Mouse (Mus musculus) limb, embryonic 10.5 days (tissue): ENCODE data around the gene Ankrd13b. TPM values are rescaled to one million over a fixed set of nuclear protein-coding genes. Genes with fewer than 3 reads are reported as not detected.

Experiments
- DNase-seq: peaks from one replicate; pipeline ENCODE4 v3.0.0-alpha.2; 2017; ENCODE audit warnings: low spot score
- H3K27ac ChIP-seq: fragments of 300-500 bp; sonication (generic); 2 replicates; pipeline ENCODE4 v1.5.1; 2016; ENCODE audit warnings: mild to moderate bottlenecking
- H3K27me3 ChIP-seq: fragments of 300-500 bp; sonication (generic); 2 replicates; pipeline ENCODE4 v1.6.1; 2016; ENCODE audit warnings: low read depth, mild to moderate bottlenecking; ENCODE audit not compliant: poor library complexity, severe bottlenecking
- H3K36me3 ChIP-seq: fragments of 300-500 bp; sonication (generic); 2 replicates; pipeline ENCODE4 v1.6.1; 2016; ENCODE audit warnings: mild to moderate bottlenecking, moderate library complexity
- H3K4me1 ChIP-seq: fragments of 300-500 bp; sonication (generic); 2 replicates; pipeline ENCODE4 v1.6.1; 2016
- H3K4me3 ChIP-seq: fragments of 300-500 bp; sonication (generic); 2 replicates; pipeline ENCODE4 v1.5.1; 2016; ENCODE audit warnings: mild to moderate bottlenecking, moderate library complexity
- H3K9me3 ChIP-seq: fragments of 300-500 bp; sonication (generic); replicated peaks from 2 replicates; pipeline ENCODE4 v1.6.1; 2016; ENCODE audit warnings: mild to moderate bottlenecking
- WGBS: fragments of 180-500 bp; shearing (Covaris S2); methylation state at CpG from one replicate; pipeline ENCODE4 v1.1.7; 2016; 5-methylcytosine and 5-hydroxymethylcytosine counted together
- polyA plus RNA-seq: library from polyadenylated mRNA; unstranded; fragments of >200 nt; fragmentation: Nextera tagmentation; extraction: Ambion mirVana; gene quantifications from 2 replicates; pipeline ENCODE4 v1.2.1, GENCODE M21; 2016

Ankrd13b gene
- polyA plus RNA-seq, 1 experiment from 2014 or later = 12.5 TPM

DNA sequence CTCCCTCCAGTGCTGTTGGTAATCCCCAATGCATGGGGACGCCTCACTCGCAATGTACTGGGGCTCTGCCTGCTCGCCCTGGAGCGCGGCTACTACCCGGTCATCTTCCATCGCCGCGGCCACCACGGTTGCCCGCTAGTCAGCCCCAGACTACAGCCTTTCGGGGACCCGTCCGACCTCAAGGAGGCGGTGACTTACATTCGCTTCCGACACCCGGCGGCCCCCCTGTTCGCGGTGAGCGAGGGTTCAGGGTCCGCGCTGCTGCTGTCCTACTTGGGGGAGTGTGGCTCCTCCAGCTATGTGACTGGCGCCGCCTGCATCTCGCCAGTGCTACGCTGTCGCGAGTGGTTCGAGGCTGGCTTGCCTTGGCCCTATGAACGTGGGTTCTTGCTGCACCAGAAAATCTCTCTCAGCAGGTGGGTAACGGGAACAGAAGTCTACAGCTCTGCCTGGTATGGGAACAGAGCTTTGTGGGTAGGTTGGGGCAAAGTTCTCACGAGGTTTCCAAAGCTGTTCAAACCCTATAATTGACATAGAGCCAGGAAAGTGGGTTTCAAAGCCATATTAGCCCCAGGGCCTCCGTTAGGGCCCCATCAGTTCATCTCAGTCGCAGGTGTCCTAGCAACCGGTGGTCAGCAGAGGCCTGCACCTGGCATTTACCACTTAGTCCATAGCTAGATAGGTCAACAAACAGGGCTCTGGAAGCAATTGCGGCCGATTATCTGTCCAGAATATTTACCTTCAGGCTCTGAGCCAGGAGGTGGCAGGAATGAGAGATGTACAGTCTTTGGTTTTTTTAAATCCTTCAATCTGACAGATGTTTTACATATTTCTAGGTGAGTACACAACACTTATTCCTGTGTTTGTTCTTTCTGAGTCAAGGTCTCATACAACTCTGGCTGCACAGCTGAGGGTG lies 26.4 kb upstream of the Ankrd13b start, which contains the start of gene Trp53i13:
Trp53i13 (minus strand) TSS at position 344 of the 916 bp plus-strand sequence.
- no peaks in the 10 kb centered on the region for H3K36me3 ChIP-seq
- no peaks in the 10 kb centered on the region for H3K9me3 ChIP-seq
- peak within 1 kb of the TSS; percentile 56 for H3K27ac ChIP-seq
- 6% methylated on average over 39 of the region's 39 CpGs for WGBS
- H3K27me3 ChIP-seq = peaks cover 52% of the 10 kb centered on the region
- no peak for DNase-seq
- H3K4me3 ChIP-seq = peak within 1 kb of the TSS; percentile 77
- H3K4me1 ChIP-seq = peaks cover 40% of the 10 kb centered on the region

DNA sequence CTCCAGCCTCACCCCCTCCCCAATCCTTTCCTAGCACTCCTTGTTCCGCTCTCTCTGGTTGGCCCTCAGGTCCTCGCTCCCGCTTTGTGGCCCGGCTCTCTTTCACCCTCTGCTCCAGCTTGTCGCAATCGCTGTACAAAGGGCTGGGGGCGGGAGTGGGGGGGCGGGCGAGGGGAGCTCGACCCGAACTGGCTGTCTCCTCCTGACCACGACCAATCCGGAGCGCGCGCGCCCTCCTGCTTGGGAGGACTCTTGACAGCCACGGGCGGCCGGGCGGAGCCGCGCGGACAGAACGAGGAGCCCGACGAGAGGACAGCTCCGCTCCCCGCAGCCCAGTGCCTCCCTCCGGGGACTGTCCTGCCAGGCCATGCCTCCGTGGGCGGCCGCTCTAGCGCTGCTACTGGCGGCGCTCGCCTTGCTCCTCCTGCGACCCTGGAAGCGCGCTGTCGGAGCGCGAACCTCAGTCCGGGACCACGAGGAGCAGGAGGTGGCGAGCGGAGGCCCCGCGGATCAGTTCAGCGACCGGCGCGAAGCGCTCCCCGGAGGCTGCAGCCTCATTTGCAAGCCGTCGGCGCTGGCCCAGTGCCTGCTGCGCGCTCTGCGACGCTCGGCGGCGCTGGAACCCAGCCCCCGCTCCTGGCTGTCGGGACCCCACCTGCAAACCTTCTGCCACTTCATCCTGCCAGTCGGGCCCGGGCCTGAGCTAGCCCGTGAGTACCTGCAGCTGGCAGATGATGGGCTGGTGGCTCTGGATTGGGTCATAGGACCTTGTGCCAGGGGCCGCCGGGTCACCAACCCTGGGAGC lies 25.6 kb upstream of the Ankrd13b start, which contains the start of gene Abhd15:
Abhd15 (plus strand) TSS at position 290 of the 805 bp plus-strand sequence.
- WGBS = under 1% methylated on average over 66 of the region's 72 CpGs
- Histone ChIP-seq H3K4me1 (peaks cover 37% of the 10 kb centered on the region), H3K27ac (peak within 1 kb of the TSS; percentile 56), H3K36me3 (peaks cover 7% of the 10 kb centered on the region), H3K27me3 (peaks cover 52% of the 10 kb centered on the region), H3K4me3 (peak within 1 kb of the TSS; percentile 77), H3K9me3 (no peaks in the 10 kb centered on the region)
- peak; percentile 86 for DNase-seq

DNA sequence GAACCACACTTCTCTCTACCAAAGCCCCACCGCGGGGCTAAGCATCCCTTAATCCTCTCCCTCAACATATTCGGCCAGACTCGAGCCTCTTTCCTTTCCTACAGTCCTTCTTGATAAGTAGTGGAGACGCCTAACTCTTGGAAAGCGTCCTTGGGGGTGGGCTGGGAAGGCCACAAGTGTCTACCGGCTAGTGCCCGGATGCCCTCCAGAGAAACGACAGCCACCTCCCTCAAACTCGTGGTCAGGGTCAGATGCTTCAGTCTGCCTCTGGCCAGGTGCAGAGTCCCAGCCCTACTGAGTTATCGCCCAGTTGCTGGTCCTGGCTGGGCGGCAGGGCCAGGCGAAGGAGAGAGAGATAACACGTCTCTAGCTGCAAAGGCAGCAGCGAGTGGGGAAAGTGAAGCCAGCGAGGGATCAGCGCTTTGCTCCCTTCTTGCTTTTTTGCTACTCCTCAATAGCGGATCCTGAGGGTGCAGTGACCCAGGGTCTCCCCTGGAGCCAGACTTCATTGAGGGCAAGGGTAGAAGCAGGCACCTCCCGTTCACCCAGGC lies 24.9 kb upstream of the Ankrd13b start:
- peaks cover 52% of the 10 kb centered on the region for H3K27me3 ChIP-seq
- no peaks in the 10 kb centered on the region for H3K9me3 ChIP-seq
- peak overlapping the region; percentile 56 for H3K27ac ChIP-seq
- H3K4me3 ChIP-seq = peak overlapping the region; percentile 77
- DNase-seq = peak; percentile 61
- 4% methylated on average over 19 of the region's 19 CpGs for WGBS
- peaks cover 37% of the 10 kb centered on the region for H3K4me1 ChIP-seq
- peaks cover 14% of the 10 kb centered on the region for H3K36me3 ChIP-seq

DNA sequence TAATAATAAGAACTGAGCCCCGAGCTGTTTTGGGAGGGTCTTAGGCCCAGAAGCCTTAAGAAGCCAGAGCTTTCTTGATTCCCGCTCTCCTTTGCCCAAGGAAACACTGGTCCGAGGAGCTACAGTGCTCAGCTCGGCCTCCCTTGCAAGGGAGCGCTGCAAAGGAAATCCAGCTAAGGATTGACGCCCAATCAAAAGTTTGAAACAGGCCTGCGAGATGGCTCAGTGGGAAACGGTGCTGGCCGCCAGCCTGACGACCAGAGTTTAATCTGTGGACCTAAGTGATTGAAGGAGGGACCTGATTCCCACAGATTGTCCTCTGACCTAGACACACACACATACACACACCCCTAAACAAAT lies 24.3 kb upstream of the Ankrd13b start:
- 3% methylated on average over 10 of the region's 10 CpGs for WGBS
- peaks cover 39% of the 10 kb centered on the region for H3K4me1 ChIP-seq
- H3K9me3 ChIP-seq = no peaks in the 10 kb centered on the region
- peak overlapping the region; percentile 77 for H3K4me3 ChIP-seq
- H3K27me3 ChIP-seq = peaks cover 50% of the 10 kb centered on the region
- H3K36me3 ChIP-seq = peaks cover 20% of the 10 kb centered on the region
- DNase-seq = no peak
- H3K27ac ChIP-seq = peak overlapping the region; percentile 87

DNA sequence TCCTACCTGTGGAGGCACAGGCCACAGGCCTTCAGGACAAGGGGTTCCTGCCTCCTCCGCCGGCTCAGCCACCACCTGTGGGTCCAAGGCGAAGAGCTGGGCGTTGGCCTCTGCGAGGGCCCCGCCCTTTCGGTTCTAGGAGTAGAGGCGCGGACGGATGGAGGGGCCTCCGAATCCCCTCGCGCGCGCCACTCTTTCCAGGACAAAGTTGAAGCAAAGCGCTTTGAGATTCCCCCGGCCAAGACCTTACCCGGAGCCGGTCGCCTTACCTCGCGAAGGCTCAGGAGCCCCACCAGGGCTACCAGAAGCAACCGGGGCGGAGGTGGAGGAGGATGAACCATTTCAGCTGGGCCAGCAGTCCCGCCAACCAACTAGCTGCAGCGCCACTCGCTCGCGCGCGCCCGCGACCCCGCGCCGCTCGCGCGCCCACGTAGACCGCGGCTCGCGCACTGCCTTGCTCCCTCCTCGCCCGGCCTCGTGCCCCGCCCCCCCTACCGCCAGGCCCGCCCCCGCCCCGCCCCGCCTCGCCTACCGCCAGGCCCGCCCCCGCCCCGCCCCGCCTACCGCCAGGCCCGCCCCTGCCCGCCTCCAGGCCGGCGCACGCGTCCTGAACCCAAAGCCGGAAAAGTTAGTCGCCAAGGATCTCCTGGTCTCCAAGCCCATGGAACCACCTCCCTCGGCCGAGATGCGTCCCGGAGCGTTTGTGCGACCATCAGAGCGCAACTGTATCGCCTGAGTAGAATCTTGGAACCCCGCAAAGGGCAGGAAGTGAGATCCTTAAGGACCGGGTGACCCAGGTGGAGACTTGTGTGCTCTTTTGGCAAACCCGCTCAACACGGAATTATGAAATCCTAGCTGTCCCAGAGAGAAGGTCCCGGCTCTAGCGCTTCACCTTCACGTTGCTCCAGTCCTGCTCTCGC lies 23.7 kb upstream of the Ankrd13b start:
- Histone ChIP-seq H3K36me3 (peaks cover 25% of the 10 kb centered on the region), H3K4me1 (peaks cover 45% of the 10 kb centered on the region), H3K4me3 (peak overlapping the region; percentile 77), H3K27ac (peak overlapping the region; percentile 87), H3K27me3 (peaks cover 44% of the 10 kb centered on the region), H3K9me3 (no peaks in the 10 kb centered on the region)
- WGBS = under 1% methylated on average over 76 of the region's 84 CpGs
- DNase-seq = peak; percentile 96

DNA sequence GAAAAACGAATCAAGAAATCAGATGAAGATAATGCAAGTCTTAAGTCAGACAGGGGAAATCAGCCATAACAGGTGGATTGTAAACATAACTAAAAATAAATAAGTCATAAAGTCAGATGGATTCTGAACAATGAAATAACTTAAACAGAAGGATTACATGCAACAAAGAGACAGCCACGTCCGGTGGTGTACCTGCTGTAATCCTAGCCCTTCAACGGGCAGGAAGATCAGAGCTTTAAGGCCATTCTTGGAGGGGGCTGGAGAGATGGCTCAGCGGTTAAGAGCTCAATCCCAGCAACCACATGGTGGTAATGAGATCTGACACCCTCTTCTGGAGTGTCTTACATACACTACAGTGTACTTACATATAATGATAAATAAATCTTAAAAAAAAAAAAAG lies 21.9 kb upstream of the Ankrd13b start:
- peaks cover 39% of the 10 kb centered on the region for H3K36me3 ChIP-seq
- H3K9me3 ChIP-seq = no peaks in the 10 kb centered on the region
- H3K4me3 ChIP-seq = no peak overlapping the region
- peaks cover 26% of the 10 kb centered on the region for H3K27me3 ChIP-seq
- H3K4me1 ChIP-seq = peaks cover 54% of the 10 kb centered on the region
- 85% methylated on average over 5 of the region's 5 CpGs for WGBS
- no peak for DNase-seq
- H3K27ac ChIP-seq = no peak overlapping the region

DNA sequence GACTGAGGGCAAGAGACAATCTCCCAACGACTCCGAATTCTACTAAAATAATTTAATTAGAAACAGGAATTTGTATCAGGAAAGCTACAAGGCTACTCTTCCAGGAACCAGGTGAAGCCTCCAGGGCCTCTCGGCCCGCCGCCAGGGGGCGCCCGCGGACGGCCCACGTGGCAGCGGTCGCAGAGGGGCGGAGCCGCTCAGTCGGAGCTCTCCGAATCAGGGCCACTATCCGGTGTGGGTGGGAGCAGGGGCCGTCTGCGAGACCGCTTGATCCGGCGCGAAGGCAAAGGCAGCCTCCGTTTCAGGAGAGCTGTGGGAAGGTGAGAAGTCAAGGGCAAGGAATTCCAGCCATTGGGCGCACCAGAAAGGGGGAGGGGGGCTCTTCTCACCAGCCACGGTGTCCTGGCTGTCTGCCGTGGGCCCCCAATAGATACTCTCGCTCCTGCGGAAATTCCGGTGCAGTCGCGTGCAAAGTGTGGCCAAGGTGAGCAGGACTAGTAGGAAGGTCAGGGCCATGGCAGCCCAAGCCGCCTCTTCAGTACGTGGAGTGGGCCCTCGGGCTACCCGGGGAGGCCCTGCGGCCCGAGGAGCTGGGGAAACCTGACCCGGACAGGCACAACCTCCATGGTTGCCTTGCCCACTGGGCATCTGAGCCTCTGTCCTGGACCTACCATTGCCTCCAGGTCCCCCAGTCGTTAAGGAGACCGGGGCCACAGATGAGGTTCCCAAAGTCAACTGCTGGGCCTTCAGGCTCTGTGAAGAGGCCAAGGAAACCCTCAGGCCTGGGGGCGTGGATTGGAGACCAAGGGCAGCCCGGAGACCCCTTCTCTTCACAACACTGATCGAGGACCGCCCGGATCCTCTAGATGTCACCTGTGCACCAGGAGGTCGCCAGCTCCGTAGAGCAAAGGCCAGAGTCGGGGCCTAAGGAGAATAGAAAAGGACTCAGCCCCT lies 18.9 kb upstream of the Ankrd13b start:
- Histone ChIP-seq H3K27ac (peak overlapping the region; percentile 75), H3K4me1 (peaks cover 26% of the 10 kb centered on the region), H3K27me3 (no peaks in the 10 kb centered on the region), H3K4me3 (peak overlapping the region; percentile 46), H3K9me3 (no peaks in the 10 kb centered on the region), H3K36me3 (peaks cover 69% of the 10 kb centered on the region)
- 20% methylated on average over 49 of the region's 49 CpGs for WGBS
- peak; percentile 91 for DNase-seq

DNA sequence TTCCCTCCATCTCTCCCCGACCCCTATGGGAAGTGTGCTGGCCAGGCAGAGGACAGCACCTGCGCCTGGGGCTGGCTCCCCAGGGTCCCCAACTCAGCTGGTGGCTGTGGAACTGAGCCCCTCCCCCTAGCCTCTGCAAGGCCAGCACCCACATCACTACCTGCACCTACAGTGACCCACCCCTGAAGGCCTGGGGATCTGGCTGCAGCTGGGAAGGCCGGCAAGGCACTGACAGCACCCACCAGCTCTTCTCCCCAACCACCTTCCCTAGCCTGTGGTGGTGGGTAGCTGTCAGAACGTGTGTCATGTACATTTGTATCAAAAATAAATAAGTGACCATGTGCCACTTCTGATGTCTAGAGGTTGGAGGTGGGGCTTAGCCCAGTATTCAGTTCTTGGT lies 17.9 kb upstream of the Ankrd13b start:
- DNase-seq = no peak
- Histone ChIP-seq H3K36me3 (peaks cover 78% of the 10 kb centered on the region), H3K9me3 (no peaks in the 10 kb centered on the region), H3K27ac (0 out of 2 replicates have a peak overlapping the region, but pooled peaks have one; percentile 7), H3K4me1 (peaks cover 21% of the 10 kb centered on the region), H3K27me3 (no peaks in the 10 kb centered on the region), H3K4me3 (peak overlapping the region; percentile 46; the same call in 1 of the 2 replicates)
- 69% methylated on average over 4 of the region's 4 CpGs for WGBS

DNA sequence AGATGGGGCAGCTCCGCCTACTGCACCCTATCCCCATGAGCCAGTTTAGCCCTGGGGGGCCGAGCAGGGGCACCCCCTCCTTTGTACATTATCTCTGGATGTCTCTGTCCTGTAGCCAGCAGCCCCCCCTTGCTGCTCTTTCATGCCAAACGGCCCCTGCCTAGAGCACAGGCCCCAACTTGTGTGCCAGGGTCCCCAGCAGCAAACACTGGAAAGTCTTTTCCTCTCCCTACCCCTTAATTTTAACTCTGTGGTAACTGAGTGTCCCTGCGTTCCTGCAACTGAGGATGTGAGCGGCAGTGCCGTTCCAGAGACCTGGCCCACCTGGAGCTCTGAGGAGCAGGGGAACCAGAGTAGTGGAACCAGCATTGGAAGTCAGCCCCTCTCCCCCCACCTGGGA lies 17.5 kb upstream of the Ankrd13b start:
- peaks cover 83% of the 10 kb centered on the region for H3K36me3 ChIP-seq
- peaks cover 17% of the 10 kb centered on the region for H3K4me1 ChIP-seq
- H3K27ac ChIP-seq = 0 out of 2 replicates have a peak overlapping the region, but pooled peaks have one; percentile 7
- H3K4me3 ChIP-seq = no peak overlapping the region
- WGBS = 87% methylated on average over 6 of the region's 6 CpGs
- no peak for DNase-seq
- no peaks in the 10 kb centered on the region for H3K9me3 ChIP-seq
- no peaks in the 10 kb centered on the region for H3K27me3 ChIP-seq

DNA sequence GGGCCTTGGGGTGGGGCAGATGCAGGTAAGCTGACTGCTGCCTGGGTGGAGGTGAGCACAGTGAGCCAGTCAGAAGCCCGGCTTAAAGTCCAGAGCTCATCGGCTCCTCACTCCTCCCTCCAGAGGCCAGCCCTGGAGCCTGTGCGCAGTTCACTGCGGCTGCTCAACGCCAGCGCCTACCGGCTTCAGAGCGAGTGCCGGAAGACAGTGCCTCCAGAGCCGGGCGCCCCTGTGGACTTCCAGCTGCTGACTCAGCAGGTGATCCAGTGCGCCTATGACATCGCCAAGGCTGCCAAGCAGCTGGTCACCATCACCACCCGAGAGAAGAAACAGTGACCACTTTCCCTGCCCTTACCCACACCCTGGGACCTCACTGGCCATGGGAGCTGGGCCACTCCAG lies 16.8 kb upstream of the Ankrd13b start:
- WGBS = 96% methylated on average over 14 of the region's 14 CpGs
- no peak overlapping the region for H3K4me3 ChIP-seq
- no peak for DNase-seq
- H3K4me1 ChIP-seq = peaks cover 19% of the 10 kb centered on the region
- H3K9me3 ChIP-seq = no peaks in the 10 kb centered on the region
- peaks cover 90% of the 10 kb centered on the region for H3K36me3 ChIP-seq
- H3K27me3 ChIP-seq = no peaks in the 10 kb centered on the region
- no peak overlapping the region for H3K27ac ChIP-seq

DNA sequence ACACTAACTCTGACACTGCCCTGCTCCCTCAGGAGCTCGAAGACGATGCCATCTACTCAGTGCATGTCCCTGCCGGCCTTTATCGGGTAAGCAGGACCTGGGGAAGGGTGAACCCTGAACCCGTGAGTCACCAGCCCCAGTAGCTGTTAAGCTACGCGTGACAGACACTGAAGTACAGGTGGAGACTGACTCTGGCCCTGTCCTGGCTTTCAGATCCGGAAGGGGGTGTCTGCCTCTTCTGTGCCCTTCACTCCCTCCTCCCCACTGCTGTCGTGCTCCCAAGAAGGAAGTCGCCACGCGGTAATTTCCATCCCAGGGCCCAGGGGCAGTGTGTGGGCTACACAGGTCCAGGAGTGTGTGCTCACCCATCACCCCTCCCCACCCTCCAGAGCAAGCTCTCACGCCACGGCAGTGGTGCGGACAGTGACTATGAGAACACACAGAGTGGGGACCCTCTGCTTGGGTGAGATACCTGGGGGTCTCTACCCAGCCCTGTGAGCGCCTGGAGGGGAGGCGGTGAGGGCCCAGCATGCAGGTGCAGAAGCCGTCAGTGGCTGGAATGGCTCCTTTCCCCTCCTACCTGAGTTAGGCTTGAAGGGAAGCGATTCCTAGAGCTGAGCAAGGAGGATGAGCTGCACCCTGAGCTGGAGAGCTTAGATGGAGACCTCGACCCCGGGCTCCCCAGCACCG lies 16.0 kb upstream of the Ankrd13b start:
- H3K4me3 ChIP-seq = no peak overlapping the region
- no peak overlapping the region for H3K27ac ChIP-seq

More for the DNA sequence above, 16.0 kb upstream of the Ankrd13b start:
- H3K9me3 ChIP-seq = no peaks in the 10 kb centered on the region
- peaks cover 27% of the 10 kb centered on the region for H3K4me1 ChIP-seq
- H3K27me3 ChIP-seq = no peaks in the 10 kb centered on the region
- peaks cover 95% of the 10 kb centered on the region for H3K36me3 ChIP-seq
- no peak for DNase-seq
- WGBS = 91% methylated on average over 22 of the region's 22 CpGs
